Mouse (Mus musculus): ENCODE results near the gene Tax1bp3. TPM values are rescaled to one million over a fixed set of nuclear protein-coding genes. Genes with fewer than 3 reads are reported as not detected.

Gene Tax1bp3
- polyA plus RNA-seq, 1 experiment, result 13.3 TPM

DNA sequence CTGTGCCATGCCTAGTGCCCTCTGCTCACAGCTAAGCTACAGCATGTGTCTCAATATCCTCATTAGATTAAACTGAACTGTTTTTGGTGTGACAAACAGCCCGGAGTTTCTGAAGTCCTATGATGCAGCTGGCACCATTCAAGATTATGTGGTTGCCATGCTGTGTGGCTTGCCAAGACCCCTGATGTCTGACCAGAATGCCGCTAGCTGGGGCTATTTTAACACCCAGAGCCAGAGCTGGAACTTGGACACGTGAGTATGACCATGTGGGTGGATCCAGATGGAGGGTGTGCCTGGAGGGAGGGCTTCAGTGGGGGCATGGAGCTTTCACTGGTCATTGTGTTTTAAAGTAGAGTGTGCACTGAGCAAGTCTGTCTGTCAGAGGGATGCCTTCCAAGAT lies 37.1 kb downstream of the Tax1bp3 start:
- no peaks in the 10 kb centered on the region for H3K4me1 ChIP-seq (ENCODE audit: control insufficient read depth, insufficient read depth, low read length)
- H3K4me3 ChIP-seq (ENCODE audit: insufficient read depth, low read length), result no peak overlapping the region
- H3K27ac ChIP-seq (ENCODE audit: insufficient read depth, low read length), result no peak overlapping the region
- TF ChIP-seq CTCF (IDR thresholded peaks at IDR 0.05; ENCODE audit: extremely low read depth, insufficient read depth, low read length) (no peak), POLR2A (IDR thresholded peaks at IDR 0.05; ENCODE audit: extremely low read depth, insufficient read depth, low read length) (no peak)

GRCm38 (mm10) chr11:73219671-73220070 lies 42.8 kb downstream of the Tax1bp3 start:
- Histone ChIP-seq H3K4me3 (ENCODE audit: insufficient read depth, low read length) (no peak overlapping the region), H3K27ac (ENCODE audit: insufficient read depth, low read length) (no peak overlapping the region), H3K4me1 (ENCODE audit: control insufficient read depth, insufficient read depth, low read length) (no peaks in the 10 kb centered on the region)
- TF ChIP-seq POLR2A (IDR thresholded peaks at IDR 0.05; ENCODE audit: extremely low read depth, insufficient read depth, low read length) (no peak), CTCF (IDR thresholded peaks at IDR 0.05; ENCODE audit: extremely low read depth, insufficient read depth, low read length) (no peak)

- TF ChIP-seq CTCF (IDR thresholded peaks at IDR 0.05; ENCODE audit: extremely low read depth, insufficient read depth, low read length) (no peak), POLR2A (IDR thresholded peaks at IDR 0.05; ENCODE audit: extremely low read depth, insufficient read depth, low read length) (no peak)
Measured at GRCm38 (mm10) chr11:73220651-73221050, 43.8 kb downstream of the Tax1bp3 start.

DNA sequence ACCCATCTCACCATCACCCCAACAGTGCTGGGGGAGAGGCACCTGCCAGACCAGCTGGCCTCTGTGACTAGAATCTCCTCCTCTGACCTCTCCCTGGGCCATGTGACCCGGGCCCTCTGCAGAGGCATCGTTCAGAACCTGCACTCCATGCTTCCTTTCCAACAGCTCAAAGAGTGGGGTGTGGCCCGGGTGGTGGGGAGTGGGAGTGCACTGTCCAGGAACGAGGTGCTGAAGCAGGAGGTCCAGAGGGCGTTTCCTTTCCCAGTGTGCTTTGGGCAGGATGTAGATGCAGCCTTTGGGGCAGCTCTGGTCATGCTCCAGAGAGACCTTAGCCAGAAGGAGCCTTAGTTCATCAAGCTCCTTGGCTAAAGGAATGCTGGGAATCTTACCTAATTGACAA lies 46.0 kb downstream of the Tax1bp3 start:
- Histone ChIP-seq H3K27ac (ENCODE audit: insufficient read depth, low read length) (no peak overlapping the region), H3K4me3 (ENCODE audit: insufficient read depth, low read length) (no peak overlapping the region), H3K4me1 (ENCODE audit: control insufficient read depth, insufficient read depth, low read length) (no peaks in the 10 kb centered on the region)
- TF ChIP-seq POLR2A (IDR thresholded peaks at IDR 0.05; ENCODE audit: extremely low read depth, insufficient read depth, low read length), result no peak
- TF ChIP-seq CTCF (IDR thresholded peaks at IDR 0.05; ENCODE audit: extremely low read depth, insufficient read depth, low read length), result no peak

More at GRCm38 (mm10) chr11:73220651-73221050, 43.8 kb downstream of the Tax1bp3 start:
- Histone ChIP-seq H3K4me3 (ENCODE audit: insufficient read depth, low read length) (no peak overlapping the region), H3K27ac (ENCODE audit: insufficient read depth, low read length) (no peak overlapping the region), H3K4me1 (ENCODE audit: control insufficient read depth, insufficient read depth, low read length) (no peaks in the 10 kb centered on the region)

DNA sequence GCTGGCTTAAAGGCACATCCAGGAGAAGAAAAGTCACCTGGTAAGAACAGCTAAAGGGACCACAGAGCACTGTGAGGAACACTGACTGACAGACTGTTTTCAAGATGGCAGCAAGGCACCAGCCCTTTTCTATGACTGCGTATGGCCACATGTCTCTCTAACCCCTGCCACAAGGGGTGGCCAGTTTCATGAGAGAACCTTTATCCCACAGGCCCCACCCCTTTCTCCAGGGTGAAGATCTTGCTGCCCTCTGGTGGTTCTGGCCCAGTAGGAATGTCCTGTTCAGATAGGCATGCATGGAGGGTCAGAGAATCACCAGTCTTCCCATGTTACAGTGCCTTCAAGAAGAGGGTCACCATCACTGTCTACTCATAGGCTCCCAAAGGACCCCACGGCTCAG lies 47.1 kb downstream of the Tax1bp3 start:
- TF ChIP-seq POLR2A (IDR thresholded peaks at IDR 0.05; ENCODE audit: extremely low read depth, insufficient read depth, low read length), result no peak
- 0 out of 2 replicates have a peak, but pooled peaks have one; percentile 19 for TF ChIP-seq CTCF (IDR thresholded peaks at IDR 0.05; ENCODE audit: extremely low read depth, insufficient read depth, low read length)
- Histone ChIP-seq H3K4me3 (ENCODE audit: insufficient read depth, low read length) (no peak overlapping the region), H3K27ac (ENCODE audit: insufficient read depth, low read length) (no peak overlapping the region), H3K4me1 (ENCODE audit: control insufficient read depth, insufficient read depth, low read length) (no peaks in the 10 kb centered on the region)

DNA sequence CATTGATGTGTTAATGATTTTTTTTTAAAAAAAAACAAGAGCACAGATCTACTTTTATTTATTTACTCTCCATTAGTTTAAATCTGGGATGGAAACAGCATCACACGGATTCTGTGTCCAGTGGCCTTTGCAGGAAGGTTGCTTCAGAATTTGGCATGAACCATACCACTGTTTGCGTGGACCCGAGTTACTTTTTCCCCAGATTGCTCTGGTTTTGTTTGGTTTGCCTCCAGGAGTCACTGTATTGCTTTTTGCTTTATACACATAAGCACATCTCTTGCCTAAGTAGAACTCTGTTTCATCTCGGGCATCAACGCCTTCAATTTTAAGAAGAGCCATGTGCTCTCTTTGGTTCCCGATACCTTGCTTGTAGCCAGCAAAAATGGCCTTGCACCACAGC lies 49.0 kb downstream of the Tax1bp3 start:
- no peak for TF ChIP-seq POLR2A (IDR thresholded peaks at IDR 0.05; ENCODE audit: extremely low read depth, insufficient read depth, low read length)
- TF ChIP-seq CTCF (IDR thresholded peaks at IDR 0.05; ENCODE audit: extremely low read depth, insufficient read depth, low read length), result no peak

GRCm38 (mm10) chr11:73228881-73229280 lies 52.0 kb downstream of the Tax1bp3 start:
- H3K4me3 ChIP-seq (ENCODE audit: insufficient read depth, low read length), result no peak overlapping the region
- TF ChIP-seq POLR2A (IDR thresholded peaks at IDR 0.05; ENCODE audit: extremely low read depth, insufficient read depth, low read length), result no peak
- no peak for TF ChIP-seq CTCF (IDR thresholded peaks at IDR 0.05; ENCODE audit: extremely low read depth, insufficient read depth, low read length)
- H3K27ac ChIP-seq (ENCODE audit: insufficient read depth, low read length), result no peak overlapping the region
- H3K4me1 ChIP-seq (ENCODE audit: control insufficient read depth, insufficient read depth, low read length), result no peaks in the 10 kb centered on the region

More for the DNA sequence above, 49.0 kb downstream of the Tax1bp3 start:
- no peak overlapping the region for H3K27ac ChIP-seq (ENCODE audit: insufficient read depth, low read length)
- H3K4me3 ChIP-seq (ENCODE audit: insufficient read depth, low read length), result no peak overlapping the region
- no peaks in the 10 kb centered on the region for H3K4me1 ChIP-seq (ENCODE audit: control insufficient read depth, insufficient read depth, low read length)

DNA sequence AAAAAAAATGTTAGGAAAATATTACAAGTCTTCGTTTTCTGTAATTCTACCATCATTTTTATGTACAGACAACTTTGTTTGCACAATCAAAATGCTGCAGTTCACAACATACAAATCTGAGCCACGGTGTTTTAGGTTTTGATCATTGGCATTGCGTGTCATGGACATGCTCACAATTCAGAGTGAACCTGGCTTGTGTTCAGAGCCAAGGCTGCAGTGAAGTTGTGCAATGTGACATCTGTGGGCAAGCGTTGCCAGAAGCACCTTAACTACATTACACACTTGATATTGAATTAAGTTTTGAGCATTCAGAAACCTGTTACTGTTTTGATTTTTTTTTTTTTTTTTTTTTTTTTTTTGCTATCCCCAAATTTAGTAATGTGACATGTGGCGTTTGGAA lies 53.2 kb downstream of the Tax1bp3 start:
- H3K4me1 ChIP-seq (ENCODE audit: control insufficient read depth, insufficient read depth, low read length), result no peaks in the 10 kb centered on the region
- no peak overlapping the region for H3K4me3 ChIP-seq (ENCODE audit: insufficient read depth, low read length)
- TF ChIP-seq CTCF (IDR thresholded peaks at IDR 0.05; ENCODE audit: extremely low read depth, insufficient read depth, low read length) (no peak), POLR2A (IDR thresholded peaks at IDR 0.05; ENCODE audit: extremely low read depth, insufficient read depth, low read length) (no peak)
- H3K27ac ChIP-seq (ENCODE audit: insufficient read depth, low read length), result no peak overlapping the region

GRCm38 (mm10) chr11:73232513-73232912 lies 55.6 kb downstream of the Tax1bp3 start:
- no peak overlapping the region for H3K4me3 ChIP-seq (ENCODE audit: insufficient read depth, low read length)
- TF ChIP-seq POLR2A (IDR thresholded peaks at IDR 0.05; ENCODE audit: extremely low read depth, insufficient read depth, low read length) (no peak), CTCF (IDR thresholded peaks at IDR 0.05; ENCODE audit: extremely low read depth, insufficient read depth, low read length) (no peak)
- H3K27ac ChIP-seq (ENCODE audit: insufficient read depth, low read length), result no peak overlapping the region
- no peaks in the 10 kb centered on the region for H3K4me1 ChIP-seq (ENCODE audit: control insufficient read depth, insufficient read depth, low read length)

Other genes starting within 250 kb of the Tax1bp3 start
- 4.4 and 4.6 TPM in 2 replicates for gene Atp2a3, start 215.9 kb upstream of the Tax1bp3 start, polyA plus RNA-seq (2012; rRNA removed)
- 0.52 and 0.78 TPM in 2 replicates for gene P2rx1, start 178.0 kb upstream of the Tax1bp3 start, polyA plus RNA-seq (2012; rRNA removed)
- 90.0 and 103 TPM in 2 replicates for gene Camkk1, start 158.1 kb upstream of the Tax1bp3 start, polyA plus RNA-seq (2012; rRNA removed)
- gene Ncbp3, start 129.3 kb upstream of the Tax1bp3 start, polyA plus RNA-seq (2012; rRNA removed), result 4.5 and 4.7 TPM in 2 replicates
- 0.21 and 0.25 TPM in 2 replicates for gene Itgae, start 86.5 kb upstream of the Tax1bp3 start, polyA plus RNA-seq (2012; rRNA removed)
- gene Haspin, start 38.8 kb upstream of the Tax1bp3 start, polyA plus RNA-seq (2012; rRNA removed), result 0.13 and 0.15 TPM in 2 replicates
- gene P2rx5, start 16.7 kb upstream of the Tax1bp3 start, polyA plus RNA-seq (2012; rRNA removed), result 0.35 and 0.68 TPM in 2 replicates
- 62.8 and 69.7 TPM in 2 replicates for gene Emc6, start within 50 bp of the Tax1bp3 start, polyA plus RNA-seq (2012; rRNA removed)
- 23.5 and 24.5 TPM in 2 replicates for gene Ctns, start 22.0 kb downstream of the Tax1bp3 start, polyA plus RNA-seq (2012; rRNA removed)
- gene Shpk, start 22.4 kb downstream of the Tax1bp3 start, polyA plus RNA-seq (2012; rRNA removed), result 4.1 and 4.4 TPM in 2 replicates
- 0.13 and 0.19 TPM in 2 replicates for gene Trpv1, start 57.2 kb downstream of the Tax1bp3 start, polyA plus RNA-seq (2012; rRNA removed)
- 0.52 and 0.62 TPM in 2 replicates for gene Trpv3, start 90.3 kb downstream of the Tax1bp3 start, polyA plus RNA-seq (2012; rRNA removed)
- 29.5 and 34.3 TPM in 2 replicates for gene Aspa, start 152.5 kb downstream of the Tax1bp3 start, polyA plus RNA-seq (2012; rRNA removed)
- gene Gm49340, start 152.7 kb downstream of the Tax1bp3 start, polyA plus RNA-seq (2012; rRNA removed), result not detected in 2 replicates
- gene Spata22, start 152.7 kb downstream of the Tax1bp3 start, polyA plus RNA-seq (2012; rRNA removed), result 0.08 and 0.13 TPM in 2 replicates
- gene Olfr20, start 173.7 kb downstream of the Tax1bp3 start, polyA plus RNA-seq (2012; rRNA removed), result not detected in 2 replicates
- not detected in 2 replicates for gene Olfr376, start 194.2 kb downstream of the Tax1bp3 start, polyA plus RNA-seq (2012; rRNA removed)
- gene Olfr1, start 222.5 kb downstream of the Tax1bp3 start, polyA plus RNA-seq (2012; rRNA removed), result not detected in 2 replicates

Measured in cortical plate, adult 2 months (tissue).